Mouse (Mus musculus): ENCODE measurements at regions not wholly inside any gene's neighbourhood (a gene's known extent, or its start where the extent isn't known, plus 50 kb on each side); places are given as distances from the start of the nearest gene placed in this dataset.

DNA sequence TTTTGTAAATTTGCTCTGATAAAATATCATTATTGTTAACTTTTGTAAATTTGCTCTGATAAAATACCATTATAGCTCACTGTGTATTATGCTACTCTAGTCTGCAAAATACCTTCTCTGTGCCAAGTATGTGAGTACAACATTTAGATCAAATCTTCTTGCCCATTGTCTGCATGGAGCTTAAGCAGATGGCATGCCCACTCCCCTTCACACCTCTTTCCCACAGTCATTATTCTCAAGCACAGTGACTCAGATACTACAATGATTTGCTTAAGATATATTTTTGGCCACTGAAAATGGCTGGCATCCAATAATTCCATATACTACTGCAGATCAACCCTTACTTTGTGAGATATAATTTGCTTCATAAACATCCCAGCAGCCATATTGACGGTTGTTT, 533.6 kb upstream of the Cntn4 start:
- DNase-seq (ENCODE audit: low spot score in 2 of 2): peak in 1 of 2 experiments; percentile 44

All from layer of hippocampus, adult 18-20 months (tissue).